Mouse (Mus musculus): ENCODE results near the gene Gm26741. TPM values are rescaled to one million over a fixed set of nuclear protein-coding genes. Genes with fewer than 3 reads are reported as not detected.

Gm26741 gene
- polyA plus RNA-seq (2017; shearing (Covaris generic)): not detected

GRCm38 (mm10) chr10:52358467-52358866, at the start of gene Gm26741:
Gm26741 (plus strand) TSS chr10:52358767.

GRCm38 (mm10) chr10:52381845-52382591, 23.5 kb downstream of the Gm26741 start, which contains the start of gene Gopc:
Gopc (minus strand) TSS chr10:52382124.

GRCm38 (mm10) chr10:52388922-52389430, 30.4 kb downstream of the Gm26741 start, which contains the start of gene Nepn:
Nepn (plus strand) TSS chr10:52388972.

Other genes starting within 250 kb of the Gm26741 start
- gene Ros1, start 163.5 kb upstream of the Gm26741 start, polyA plus RNA-seq (2017; shearing (Covaris generic)): not detected
- gene Dcbld1, start 125.1 kb upstream of the Gm26741 start, polyA plus RNA-seq (2017; shearing (Covaris generic)): not detected
- gene Gopc, start 23.4 kb downstream of the Gm26741 start, polyA plus RNA-seq (2017; shearing (Covaris generic)): 5.3 TPM
- not detected for gene Nepn, start 30.2 kb downstream of the Gm26741 start, polyA plus RNA-seq (2017; shearing (Covaris generic))
- gene Nus1, start 58.8 kb downstream of the Gm26741 start, polyA plus RNA-seq (2017; shearing (Covaris generic)): 5.6 TPM

Measured in activated CD4-positive, CD25-positive, alpha-beta regulatory T cell, adult 9 weeks (primary cell).